Mouse (Mus musculus) right cerebral cortex, postnatal 36 days (tissue): ENCODE data around the gene 4930455H04Rik.

ENCODE experiments used
- DNase-seq, 2 experiments: peaks; one replicate each; pipeline ENCODE4 v3.0.0; 2022; ENCODE audit warnings: low spot score in 2 of 2, mixed read lengths in 1 of 2

4930455H04Rik gene

DNA sequence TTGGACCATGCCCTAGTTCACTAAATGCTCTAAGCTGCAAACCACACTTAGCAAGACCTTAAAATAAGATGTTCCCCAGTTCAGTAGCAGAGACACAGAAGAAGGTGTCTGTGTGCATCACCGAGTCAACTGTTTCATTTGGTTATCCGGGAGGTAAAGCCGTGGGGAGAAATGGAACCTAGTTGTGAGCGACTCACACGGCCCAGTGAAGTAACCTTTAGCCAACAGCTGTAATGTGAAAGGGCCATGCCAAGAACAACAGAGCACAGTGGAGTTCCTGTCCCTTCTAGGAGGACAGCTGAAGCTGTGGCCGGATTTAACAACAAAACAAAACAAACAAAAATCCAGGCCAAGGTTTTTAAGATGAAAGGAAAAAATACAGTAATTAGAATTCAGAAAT lies 1.3 kb upstream of the 4930455H04Rik start:
- DNase-seq, result no peak

DNA sequence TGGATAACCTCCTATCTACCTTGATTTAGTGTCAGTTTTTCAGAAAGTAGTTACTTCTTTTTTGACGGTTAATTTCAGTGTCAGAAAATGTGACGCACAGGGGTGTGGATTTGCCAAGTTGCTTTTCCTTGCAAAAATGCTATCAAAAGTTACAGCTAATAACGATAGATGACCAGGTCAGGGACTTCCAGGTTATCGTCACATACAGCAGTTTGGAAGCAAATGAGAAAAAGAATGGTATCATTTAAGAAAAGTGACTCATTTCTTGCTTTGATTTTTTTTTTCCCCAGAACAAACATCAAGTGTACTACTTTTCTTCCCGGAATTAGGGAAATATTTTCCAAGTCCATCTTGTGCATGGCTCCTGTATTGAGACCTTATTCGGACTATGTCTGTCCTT lies 631 bp upstream of the 4930455H04Rik start:
- no peak for DNase-seq

DNA sequence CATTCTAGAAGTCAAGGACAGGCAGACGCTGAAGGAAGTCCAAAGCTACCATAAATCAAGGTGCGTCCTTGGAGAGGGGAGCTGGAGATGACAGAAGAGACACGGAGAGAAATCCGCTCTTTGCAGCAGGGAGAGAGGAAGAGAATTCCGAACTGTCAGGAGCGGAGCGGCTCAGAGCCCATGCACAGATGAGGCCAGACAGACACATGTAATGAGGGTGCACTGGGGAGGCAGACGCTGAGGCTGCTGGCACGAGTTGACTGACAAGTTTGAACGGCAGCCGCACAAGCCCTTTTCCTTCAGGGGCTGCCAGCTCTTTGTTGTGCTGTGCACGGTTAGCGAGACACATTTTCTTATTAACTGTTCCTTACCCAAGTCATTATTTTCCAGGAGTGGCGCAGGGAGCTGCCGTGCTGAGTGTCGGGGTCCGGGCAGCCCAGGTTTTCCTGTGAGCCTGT lies 502 bp downstream of the 4930455H04Rik start, which contains the start of gene Palmd:
Gene Palmd, minus strand, starts transcription at position 448 of the 458 bp plus-strand sequence.
- DNase-seq, result peak; percentile 30 to 48

DNA sequence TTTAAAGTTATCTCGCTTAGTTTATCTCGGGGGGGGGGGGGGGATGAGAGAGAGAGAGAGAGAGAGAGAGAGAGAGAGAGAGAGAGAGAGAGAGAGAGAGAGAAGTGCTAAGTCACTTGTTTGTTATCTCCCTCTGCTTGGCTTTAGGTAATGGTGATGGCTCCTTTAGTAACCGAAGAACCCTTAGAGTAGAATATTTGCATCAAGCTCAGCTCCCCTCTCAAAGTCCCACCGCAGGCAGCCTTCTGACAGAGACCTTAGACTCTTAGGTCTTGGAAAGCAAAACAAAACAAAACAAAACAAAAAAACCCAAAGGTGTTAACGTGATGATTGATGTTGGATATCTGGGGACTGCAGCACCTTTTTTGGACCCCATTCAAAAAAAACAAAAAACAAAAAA lies 936 bp downstream of the 4930455H04Rik start:
- no peak for DNase-seq

DNA sequence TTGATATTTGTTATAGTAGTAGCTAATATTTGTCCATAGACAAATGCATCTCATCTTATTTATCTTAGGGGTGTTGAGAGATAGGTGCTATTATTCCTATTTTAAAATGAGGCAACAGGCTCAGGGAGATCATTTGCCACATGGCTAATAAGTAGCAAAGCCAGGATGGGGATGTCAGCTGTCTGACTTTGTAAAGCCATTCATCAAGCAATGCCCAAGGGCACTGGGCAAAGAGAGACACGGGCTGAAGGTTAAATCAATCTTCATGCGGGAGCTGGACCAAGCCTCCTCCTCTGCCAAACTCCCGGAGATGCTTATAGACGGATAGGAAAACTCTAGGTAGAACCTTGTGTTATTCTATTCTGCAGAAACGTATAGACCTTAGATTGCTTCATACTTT lies 1.7 kb downstream of the 4930455H04Rik start:
- no peak for DNase-seq

DNA sequence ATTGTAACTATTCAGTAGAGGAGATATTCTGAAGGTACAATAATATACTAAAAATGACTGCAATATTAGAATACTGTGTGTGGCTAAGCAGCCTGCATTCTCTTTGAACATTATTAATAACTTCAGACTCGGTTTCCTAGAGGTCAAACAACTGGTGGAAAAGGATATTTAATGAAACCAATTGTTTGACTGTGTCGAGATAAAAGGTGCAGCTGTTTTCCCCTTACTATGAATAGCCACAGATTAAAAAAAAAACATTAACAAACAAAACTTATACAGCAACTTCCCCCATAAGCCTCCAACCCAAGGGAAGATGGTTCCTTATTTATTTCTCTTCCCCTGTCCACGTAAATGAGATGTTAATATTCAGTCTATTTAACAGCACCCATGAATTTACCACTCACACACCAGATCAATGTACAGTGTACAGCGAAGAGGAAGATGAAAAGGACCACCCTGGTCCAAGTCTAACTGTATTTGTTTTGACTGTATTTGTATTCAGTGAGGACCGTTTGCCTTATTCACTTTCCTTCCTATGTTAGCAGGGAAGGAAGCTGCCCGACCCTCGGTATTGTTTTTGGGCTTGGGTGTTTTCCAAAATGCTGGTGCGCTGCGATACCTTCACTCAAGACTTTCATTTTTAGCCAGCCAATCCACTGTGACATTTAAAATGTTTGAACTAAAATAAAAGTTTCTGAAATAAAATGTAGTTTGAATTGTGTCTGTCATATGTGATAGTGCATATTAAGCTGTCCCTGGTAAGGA lies 13.9 kb downstream of the 4930455H04Rik start:
- DNase-seq, result no peak

DNA sequence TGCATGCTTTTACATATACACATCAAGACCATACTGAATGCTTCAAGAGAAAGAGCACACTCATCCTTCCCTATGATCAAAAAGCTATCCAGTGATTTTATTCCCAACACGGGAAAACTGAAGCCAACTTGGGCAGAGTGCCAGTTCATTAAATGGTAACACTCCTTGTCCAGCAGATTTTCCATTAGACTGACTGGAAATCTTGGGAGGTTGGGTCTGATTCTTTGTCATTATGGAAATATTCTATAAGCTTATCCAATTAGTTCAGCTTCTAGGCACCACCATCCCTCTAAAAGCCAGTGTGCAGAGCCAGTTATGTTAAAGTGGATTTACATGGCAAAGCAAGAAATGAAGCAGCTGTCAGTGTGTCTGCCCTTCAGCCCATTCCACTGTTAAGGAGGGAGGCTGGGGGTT lies 17.0 kb downstream of the 4930455H04Rik start:
- DNase-seq, result no peak

DNA sequence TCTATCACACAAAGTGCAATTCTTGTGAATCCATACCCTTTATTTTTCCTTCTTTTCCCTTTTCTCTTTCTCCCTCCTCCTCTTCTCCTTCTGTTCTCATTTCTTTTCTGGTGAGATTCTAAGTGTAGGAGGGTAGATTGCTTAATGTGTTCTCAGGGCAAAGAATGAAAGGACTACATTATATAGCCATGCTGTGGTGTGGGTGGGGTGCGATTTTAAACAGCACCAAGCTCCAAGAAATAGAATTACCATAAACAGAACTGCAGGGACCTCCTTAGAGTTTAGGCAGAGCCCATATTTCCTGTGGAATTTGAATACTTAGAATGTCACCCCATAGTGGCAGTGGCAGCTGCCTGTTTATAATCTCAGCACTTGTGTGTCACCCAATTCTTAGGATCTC lies 17.7 kb downstream of the 4930455H04Rik start:
- peak; percentile 77 to 88 for DNase-seq

DNA sequence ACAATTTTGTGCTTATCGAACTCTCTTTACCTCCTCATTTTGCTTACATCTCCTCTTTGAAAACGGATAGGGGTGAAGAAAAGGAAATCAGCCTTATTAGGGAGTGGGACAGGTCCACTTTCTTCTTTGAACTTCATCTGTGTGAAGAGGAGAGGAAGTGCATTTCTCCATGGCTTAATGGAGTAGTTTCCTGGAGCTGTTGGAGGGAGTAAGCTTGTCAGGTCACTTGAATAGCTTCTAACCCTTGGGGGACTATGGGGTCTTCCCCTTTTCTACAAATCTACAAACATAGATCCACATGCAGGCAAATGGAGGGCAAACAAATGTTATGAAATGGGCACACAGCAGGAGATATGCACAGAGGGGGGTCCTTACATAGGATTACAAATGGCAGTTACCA lies 18.4 kb downstream of the 4930455H04Rik start:
- DNase-seq, result no peak

DNA sequence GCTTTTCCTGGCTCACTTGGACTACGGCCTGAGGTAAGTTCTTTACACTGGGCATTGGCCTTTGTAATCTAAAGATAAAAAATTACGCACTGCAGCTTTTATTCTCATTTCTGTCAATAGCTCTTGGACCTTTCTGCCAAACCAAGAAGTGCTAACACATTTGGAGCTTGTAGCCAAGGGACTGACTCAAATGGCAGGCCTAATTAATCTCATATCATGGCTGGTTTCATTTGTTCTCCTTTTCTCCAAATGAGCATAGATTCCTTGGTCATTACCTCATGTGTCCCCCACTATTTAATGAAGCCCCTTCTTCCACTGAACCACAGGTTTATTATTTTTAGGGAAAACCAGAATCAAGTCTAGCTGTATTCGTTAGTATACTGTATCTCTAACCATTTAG lies 20.2 kb downstream of the 4930455H04Rik start:
- DNase-seq, result no peak

DNA sequence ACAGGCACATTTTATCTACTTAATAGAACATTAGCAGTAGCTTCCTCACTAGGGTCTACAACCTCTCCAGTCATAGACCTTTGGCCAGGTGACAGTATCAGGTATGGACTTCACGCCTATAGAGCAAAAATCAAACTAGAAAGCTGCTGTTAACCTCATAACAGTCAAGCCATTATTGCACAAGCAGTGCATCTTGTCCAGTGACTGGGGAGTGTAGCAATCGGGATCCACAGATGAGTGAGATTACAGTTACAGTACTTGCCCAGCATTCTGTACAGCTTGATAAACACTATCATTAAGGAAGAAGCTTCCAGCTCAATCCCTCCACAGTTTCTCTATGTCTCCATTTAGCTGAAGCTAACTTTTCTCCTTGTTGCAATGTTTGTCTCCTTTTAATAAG lies 23.1 kb downstream of the 4930455H04Rik start:
- no peak for DNase-seq

DNA sequence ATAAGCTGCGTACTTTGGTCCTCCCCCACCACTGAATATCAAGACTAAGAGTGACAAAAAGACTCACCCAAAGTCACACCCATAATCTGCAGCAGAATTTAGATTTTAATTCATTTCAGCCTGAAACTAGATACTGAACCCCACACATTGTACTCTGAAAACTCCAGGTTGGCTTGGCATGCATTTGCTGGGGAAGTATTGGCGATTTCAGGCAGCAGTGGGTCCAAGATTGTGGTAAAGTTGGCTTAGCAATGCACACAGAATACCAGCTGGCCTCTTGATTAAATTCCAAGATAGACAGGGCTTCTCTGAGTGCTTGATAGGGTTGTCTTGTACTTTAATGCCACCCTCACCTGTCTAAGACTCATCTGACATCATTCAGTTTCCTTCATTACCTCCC lies 24.9 kb downstream of the 4930455H04Rik start:
- DNase-seq, result no peak

DNA sequence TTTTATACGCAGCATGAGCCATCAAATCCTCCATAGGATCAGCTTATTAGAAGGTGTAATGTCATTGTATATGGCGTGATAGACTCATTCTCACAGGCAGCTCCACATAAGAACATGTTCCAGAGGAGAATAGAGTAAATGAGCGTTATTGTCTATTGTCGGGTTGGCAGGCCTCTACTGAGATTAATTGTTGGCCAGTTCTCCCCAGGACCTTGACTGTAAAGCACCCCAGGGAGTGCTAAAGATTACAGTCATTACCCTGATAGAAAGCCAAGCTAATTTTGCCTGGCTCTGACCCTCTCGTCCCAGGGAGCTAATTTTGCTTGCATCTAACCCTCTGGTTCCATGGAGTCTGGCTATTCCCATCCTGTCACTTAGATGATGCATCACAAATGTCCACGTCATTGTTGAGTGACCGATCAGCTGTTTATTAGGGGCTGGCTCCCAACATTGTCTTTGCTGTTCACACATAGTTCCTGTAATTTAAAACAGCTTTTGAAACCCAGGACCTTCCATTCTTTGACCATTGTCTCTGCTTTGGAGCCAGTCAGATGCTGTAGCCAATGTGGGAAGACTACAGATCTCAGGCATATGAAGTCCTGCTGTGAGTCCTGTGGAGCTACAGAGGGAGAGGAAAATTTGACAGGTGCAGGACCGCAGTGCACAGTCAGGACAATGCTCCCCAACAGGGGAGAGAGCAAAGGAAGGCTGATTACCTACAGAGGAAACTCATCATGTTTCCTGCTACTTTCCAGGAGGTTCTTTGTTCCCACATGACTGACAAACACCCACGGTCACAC lies 33.8 kb downstream of the 4930455H04Rik start:
- DNase-seq, result no peak

DNA sequence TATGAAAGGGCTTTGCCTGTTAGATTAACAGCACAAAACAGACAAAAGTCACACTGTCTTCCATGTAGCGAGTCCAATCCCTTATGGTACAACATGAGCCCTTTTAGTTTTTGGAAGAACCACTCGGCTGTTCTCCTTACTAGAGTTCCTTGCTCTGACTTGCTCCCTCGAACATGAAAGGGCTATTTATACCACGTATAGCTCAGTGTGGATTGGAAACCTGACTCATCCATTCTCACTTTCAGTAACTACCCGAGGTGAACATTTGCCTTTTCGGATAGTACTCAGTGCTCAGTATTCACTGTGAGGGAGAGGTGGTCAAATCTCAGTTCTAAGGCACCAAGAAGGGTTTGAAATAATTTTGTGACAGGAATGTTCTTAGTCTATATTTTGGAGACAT lies 35.3 kb downstream of the 4930455H04Rik start:
- DNase-seq, result no peak

DNA sequence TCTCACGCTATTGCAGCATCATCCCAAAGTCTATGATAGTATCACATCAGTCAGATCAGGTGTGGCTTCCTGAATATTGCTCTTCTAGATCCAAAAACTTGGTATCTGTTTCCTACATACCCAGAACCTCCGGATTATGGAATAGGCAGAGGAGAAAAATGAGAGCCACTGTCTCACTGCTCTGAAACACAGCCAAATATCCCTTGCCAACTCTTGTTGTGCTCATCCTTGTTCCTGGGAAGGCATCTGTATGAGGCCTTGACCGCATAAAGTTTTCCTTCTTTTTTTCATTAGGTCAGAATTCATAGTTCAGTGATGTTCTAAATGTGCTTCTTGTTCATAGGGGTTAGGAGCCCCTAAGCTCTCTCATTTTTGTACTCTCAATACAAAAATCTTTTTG lies 38.6 kb downstream of the 4930455H04Rik start:
- no peak for DNase-seq

DNA sequence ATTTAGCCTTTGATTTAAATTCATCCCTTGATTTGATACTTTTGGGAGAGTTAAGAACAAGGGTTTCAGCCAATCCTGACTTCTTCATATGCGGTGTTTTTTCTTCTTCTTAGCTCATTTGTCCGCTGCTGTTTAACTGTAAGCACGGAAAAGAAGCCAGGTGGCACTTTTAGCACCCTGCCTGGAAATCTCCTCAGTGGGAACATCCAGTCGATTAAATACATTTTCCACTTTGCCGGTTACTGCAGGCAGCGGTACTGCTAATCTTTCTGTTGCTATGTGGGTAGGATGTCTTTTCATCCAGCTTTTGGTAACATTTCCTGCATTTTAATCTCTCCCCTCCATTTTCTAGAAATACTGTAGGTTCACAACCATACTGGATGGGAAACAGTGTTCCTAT lies 39.3 kb downstream of the 4930455H04Rik start:
- peak; percentile 53 to 71 for DNase-seq

DNA sequence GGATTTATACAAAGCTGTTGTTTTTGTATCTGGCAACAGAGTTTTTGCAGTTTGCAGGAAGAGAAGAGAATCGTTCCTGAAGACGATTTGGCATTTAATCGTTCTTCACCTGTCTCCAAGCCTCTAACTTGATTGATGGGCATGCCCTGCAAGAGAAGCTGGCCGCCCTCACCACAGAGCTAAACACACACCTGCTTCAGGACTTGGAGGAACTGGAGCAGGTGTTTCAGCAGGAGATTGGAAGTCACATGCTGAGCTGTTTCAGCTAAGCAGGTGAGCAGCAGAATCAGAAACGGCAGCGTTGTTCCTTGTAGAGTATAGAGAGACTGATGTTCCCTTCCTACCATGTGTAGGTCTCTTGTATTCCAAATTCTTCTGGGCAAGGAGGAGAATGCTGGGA lies 42.1 kb downstream of the 4930455H04Rik start:
- DNase-seq, result no peak

DNA sequence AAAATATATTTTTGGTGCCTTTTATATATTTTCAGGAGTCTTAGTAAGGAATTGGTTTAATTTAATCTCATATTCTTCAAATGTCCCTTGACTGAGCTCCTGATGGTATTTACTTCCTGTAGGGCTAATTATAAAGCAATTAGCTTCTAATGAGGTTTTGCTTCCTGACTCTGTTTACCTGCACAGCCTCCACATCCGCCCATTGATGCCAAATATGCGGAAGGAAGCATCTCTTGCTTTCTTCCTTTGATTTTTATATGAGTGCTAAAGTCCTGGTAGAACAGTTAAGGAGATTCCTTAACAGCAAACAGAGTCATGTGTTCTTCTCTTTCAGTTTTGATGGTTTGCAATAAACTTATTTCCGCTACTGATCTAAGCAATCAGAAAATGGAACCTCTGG lies 52.3 kb downstream of the 4930455H04Rik start:
- DNase-seq, result no peak

DNA sequence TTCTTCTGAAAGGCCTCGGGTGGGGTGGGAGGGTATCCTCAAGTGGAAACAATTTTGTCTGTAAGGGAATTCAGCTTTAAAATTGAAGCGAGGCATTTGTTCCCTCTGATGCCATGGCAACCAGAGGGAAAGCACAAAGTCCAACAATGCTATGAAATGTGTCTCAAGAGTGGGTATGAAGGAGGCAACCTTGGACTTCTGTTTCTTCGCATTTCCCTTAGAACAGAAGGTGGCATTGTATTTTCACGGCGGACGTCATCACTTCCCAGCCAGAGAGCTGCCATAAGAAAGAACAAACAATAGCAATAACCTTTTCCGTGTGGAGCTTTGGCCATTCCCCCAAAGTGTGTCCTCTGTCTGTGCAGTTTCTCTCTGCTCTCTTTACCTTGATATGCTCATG lies 53.8 kb downstream of the 4930455H04Rik start:
- DNase-seq, result no peak

DNA sequence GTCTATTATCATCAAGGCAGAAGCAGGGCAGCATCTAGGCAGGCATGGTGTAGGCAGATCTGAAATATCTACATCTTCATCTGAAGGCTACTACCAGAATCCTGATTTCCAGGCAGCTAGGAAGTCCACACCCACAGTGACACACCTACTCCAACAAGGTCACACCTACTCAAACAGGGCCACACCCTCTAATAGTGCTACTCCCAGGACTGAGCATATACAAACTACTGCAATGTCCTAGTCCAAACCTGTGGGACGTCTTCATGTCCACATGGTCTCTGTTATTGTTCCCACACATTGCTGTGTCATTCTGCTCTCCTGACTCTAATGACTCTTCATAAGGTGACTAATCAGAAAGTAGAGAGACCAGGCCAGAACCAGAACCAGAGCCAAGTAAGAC lies 56.0 kb downstream of the 4930455H04Rik start:
- no peak for DNase-seq

DNA sequence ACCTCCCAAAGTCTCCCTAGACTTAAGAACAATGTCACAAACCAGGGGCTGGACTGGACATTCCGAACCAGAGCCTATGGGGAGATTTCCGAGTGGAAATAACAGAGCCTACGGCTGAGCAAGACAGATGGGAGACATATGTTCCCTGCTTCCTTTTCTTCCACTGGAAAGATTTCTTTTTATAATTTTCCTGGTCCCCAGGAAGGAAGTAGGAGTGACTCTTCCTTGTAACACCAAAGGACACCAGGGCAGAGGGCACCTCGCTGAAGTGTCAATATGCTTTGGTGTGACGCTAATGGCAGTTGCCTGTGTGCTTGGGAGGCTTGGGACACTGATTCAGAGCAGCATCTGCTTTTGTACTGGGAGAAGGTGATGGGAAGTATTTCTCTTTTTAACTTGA lies 56.5 kb downstream of the 4930455H04Rik start:
- DNase-seq, result no peak

DNA sequence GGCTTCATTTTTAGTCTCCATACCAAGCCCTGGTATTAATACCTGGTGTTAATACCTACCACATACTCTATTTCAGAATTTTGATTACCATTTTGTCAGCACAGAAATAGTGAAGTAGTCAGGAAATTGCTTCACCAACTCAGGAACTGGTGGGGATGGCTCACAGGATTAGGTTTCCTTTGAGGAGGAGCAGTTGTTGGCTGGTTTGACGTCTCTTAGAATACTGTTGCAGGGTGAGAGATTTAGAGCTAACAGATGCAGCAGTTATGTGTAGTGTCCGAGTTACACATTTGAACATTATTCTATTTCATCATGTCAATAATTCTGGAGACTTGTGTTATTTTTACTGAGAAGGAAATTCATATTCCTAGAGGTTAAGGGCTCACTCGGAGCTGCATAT lies 57.4 kb downstream of the 4930455H04Rik start:
- no peak for DNase-seq
